Mouse (Mus musculus) CD4-positive, CD25-positive, alpha-beta regulatory T cell (primary cell): Measurements from ENCODE around the gene Dedd. TPM values are rescaled to one million over a fixed set of nuclear protein-coding genes. Genes with fewer than 3 reads are reported as not detected.

Experiments used
- polyA plus RNA-seq: library from polyadenylated mRNA; unstranded; fragments of 100-300 nt; shearing (Covaris generic); gene quantifications from one replicate; pipeline ENCODE4 v1.2.1, GENCODE M21; 2017

The Dedd gene
- polyA plus RNA-seq: 45.6 TPM

GRCm38 (mm10) chr1:171328839-171329432, at the start of gene Dedd:
TSS of gene Dedd (plus strand) at chr1:171329145.

DNA sequence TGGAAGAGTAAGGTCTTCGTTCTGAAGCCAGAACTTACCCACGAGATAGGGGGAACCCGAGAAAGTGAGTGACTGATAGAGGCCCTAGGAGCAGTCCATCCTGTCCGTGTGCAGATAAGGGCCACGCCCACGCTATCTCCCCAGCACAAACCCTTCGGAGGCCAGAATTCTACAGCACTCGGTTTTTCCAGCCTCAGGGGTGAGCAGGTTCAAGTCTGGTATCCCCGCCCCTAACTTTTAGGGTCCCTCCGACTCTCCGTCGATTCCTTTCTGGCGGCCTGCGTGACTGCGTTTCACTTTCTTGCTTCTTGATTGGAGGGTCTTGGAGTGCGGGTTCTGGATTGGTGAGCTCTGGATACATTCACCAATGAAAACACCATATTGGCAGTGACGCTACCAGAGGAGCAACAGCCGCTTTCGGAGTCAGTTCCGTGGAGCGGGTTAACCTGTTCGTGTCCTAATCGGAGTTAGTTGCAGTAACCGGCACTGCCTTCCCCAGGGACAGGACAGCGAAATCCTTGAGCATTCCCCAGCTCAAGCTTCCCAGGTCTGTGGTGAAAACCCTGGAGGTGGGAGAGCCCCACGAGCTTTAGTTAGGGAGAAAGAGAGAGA, 47.9 kb upstream of the Dedd start, which contains the start of gene Ppox:
TSS of gene Ppox (minus strand) at position 271 of the 612 bp plus-strand sequence.

GRCm38 (mm10) chr1:171287136-171288081, 41.5 kb upstream of the Dedd start, which contains the start of gene Usp21:
TSS of gene Usp21 (minus strand) at chr1:171287991.

DNA sequence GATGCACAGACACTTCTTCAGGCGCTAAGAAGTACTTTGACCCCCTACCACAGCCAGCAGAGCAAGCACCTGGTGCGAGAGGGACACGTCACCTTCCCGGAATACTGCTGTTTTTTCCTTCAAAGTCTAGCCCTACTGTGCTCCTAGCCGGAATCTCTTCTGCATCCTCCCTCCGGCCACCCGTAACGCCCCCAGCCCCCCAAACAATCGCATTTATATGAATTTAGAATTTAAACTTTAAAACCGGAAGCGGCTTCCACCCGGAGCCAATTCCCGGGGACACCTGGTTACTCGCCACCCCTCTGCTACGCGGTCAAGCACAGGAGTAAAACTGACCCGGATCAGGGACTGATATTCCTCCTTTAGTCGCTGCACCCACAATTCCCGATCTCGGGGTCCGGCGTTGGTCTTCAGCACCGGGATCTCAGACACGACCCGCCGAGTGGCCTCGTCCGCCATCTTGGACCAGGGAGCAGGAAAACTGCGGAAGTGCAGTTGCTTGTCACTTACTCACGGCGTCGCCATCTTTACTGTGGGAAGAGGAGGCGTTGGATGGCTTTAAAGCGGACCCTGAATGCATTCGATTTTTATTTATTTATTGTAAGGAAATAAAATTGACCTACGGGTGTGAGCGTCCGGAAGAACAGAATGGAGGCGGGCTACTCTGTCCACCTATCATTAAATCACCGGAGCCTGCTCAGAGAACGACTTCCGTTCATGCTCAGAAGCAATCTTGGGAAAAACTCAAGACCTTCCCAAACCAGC, 34.5 kb upstream of the Dedd start, which contains the start of gene Ufc1:
TSS of gene Ufc1 (minus strand) at position 727 of the 765 bp plus-strand sequence.

DNA sequence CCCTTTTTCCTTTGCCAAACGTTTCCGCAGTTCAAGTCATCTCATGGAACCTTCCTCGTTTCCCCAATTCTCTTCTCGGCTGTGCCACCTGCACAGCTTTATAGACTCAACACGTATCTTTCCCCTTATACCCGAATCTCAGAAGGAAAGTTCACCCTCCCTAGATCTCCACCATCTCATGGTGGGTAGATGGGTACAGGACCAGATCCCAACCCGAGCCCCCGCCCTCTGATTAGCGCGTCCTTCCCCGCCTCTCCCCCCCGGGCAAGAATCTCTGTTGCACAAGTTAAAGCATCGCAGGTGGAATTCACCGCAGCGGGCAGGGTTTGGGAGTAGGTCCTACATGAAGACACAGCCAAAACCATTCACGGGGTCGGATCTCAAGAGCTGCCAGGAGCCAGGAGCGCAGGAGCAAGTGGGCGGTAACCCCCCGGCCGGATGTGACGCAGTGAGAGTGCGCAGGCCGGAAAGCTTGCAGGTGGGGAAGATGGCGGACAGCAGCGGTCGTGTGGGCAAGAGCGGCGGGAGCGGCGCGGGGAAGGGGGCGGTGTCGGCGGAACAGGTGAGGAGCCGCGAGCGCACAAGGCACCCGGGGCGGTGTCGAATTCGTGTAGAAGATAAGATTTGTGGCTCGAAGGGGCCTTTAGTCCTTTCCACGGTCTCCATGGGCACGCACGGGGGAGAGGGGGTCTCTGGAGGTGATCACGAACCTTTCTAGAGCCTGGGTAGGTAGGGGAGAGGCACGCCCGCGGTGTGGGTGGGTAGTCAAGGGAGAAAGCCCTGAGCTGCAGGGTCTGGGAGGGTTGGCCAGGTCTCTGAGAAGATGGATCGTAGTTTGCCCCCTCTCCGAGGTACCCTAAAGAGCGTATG, 16.5 kb downstream of the Dedd start, which contains the start of the genes Nit1 and Pfdn2:
TSS of gene Nit1 (minus strand) at position 422 of the 870 bp plus-strand sequence.
TSS of gene Pfdn2 (plus strand) at position 446 of the 870 bp plus-strand sequence.

DNA sequence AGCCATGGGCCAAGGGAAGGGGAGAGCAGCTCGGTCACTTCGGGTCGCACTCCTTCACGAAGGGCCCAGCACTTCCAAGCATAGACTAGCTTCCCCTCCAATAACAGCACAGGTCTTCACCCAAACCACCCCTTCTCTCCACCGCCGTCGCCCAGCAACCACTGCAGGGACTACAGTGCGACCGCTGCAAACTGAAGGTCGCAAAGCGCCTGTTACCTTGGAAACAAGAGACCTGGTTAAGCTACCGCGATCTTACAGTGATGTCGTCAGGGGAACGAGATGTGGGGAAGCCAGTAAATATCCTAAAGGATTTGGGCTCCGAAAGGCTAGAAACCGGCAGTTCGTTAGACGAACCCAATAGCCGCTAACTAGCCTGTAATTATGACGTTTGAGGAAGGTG, 31.7 kb downstream of the Dedd start, which contains the start of gene Klhdc9:
TSS of gene Klhdc9 (minus strand) at position 143 of the 400 bp plus-strand sequence.

GRCm38 (mm10) chr1:171369845-171370556, 41.1 kb downstream of the Dedd start, which contains the start of gene Nectin4:
TSS of gene Nectin4 (plus strand) at chr1:171370099.

GRCm38 (mm10) chr1:171388376-171389102, 59.6 kb downstream of the Dedd start, which contains the start of gene Arhgap30:
TSS of gene Arhgap30 (plus strand) at chr1:171388954.

Other genes starting within 250 kb of the Dedd start
- gene Cfap126, start 215.2 kb upstream of the Dedd start, polyA plus RNA-seq: 1.2 TPM
- gene Sdhc, start 178.5 kb upstream of the Dedd start, polyA plus RNA-seq: 159 TPM
- not detected for gene Mpz, start 178.4 kb upstream of the Dedd start, polyA plus RNA-seq
- not detected for gene Pcp4l1, start 132.9 kb upstream of the Dedd start, polyA plus RNA-seq
- 0.36 TPM for gene Nr1i3, start 115.2 kb upstream of the Dedd start, polyA plus RNA-seq
- gene Tomm40l, start 106.6 kb upstream of the Dedd start, polyA plus RNA-seq: 34.9 TPM
- not detected for gene Apoa2, start 104.1 kb upstream of the Dedd start, polyA plus RNA-seq
- 5.2 TPM for gene Fcer1g, start 94.8 kb upstream of the Dedd start, polyA plus RNA-seq
- 0.12 TPM for gene Adamts4, start 78.7 kb upstream of the Dedd start, polyA plus RNA-seq
- gene Ndufs2, start 77.8 kb upstream of the Dedd start, polyA plus RNA-seq: 181 TPM
- gene B4galt3, start 58.8 kb upstream of the Dedd start, polyA plus RNA-seq: 43.3 TPM
- 83.9 TPM for gene Ppox, start 48.0 kb upstream of the Dedd start, polyA plus RNA-seq
- gene Usp21, start 41.2 kb upstream of the Dedd start, polyA plus RNA-seq: 61.2 TPM
- 54.1 TPM for gene Ufc1, start 34.1 kb upstream of the Dedd start, polyA plus RNA-seq
- 48.6 TPM for gene Nit1, start 16.5 kb downstream of the Dedd start, polyA plus RNA-seq
- 93.6 TPM for gene Pfdn2, start 16.5 kb downstream of the Dedd start, polyA plus RNA-seq
- gene Klhdc9, start 31.7 kb downstream of the Dedd start, polyA plus RNA-seq: 0.29 TPM
- gene Nectin4, start 41.0 kb downstream of the Dedd start, polyA plus RNA-seq: 0.07 TPM
- 190 TPM for gene Arhgap30, start 59.8 kb downstream of the Dedd start, polyA plus RNA-seq
- 75.0 TPM for gene Usf1, start 82.2 kb downstream of the Dedd start, polyA plus RNA-seq
- 3.2 TPM for gene Tstd1, start 89.7 kb downstream of the Dedd start, polyA plus RNA-seq
- 0.26 TPM for gene F11r, start 108.4 kb downstream of the Dedd start, polyA plus RNA-seq
- 11.0 TPM for gene Alyref2, start 174.3 kb downstream of the Dedd start, polyA plus RNA-seq
- not detected for gene Itln1, start 206.1 kb downstream of the Dedd start, polyA plus RNA-seq
- 0.56 TPM for gene Cd244a, start 230.0 kb downstream of the Dedd start, polyA plus RNA-seq